Mouse (Mus musculus): ENCODE measurements around the gene Folr1. TPM values are rescaled to one million over a fixed set of nuclear protein-coding genes. Genes with fewer than 3 reads are reported as not detected.
A peak's percentile ranks its signal among the peaks of the same experiment; 100 is the strongest.

Gene Folr1
- 8.0 and 18.5 TPM in 2 replicates for polyA plus RNA-seq (2012; rRNA removed)

- 98% methylated on average over 2 of the region's 2 CpGs for WGBS
- TF ChIP-seq POLR2A (IDR thresholded peaks at IDR 0.05; ENCODE audit: borderline replicate concordance, insufficient read depth, low read length) (no peak), CTCF (IDR thresholded peaks at IDR 0.05; ENCODE audit: borderline replicate concordance, insufficient read depth, low read depth, low read length) (no peak)
- Histone ChIP-seq H3K4me3 (replicated peaks; ENCODE audit: insufficient read depth, low read depth, low read length) (no peak within 1 kb of the TSS), H3K4me1 (ENCODE audit: control insufficient read depth, insufficient read depth, low read length) (no peaks in the 10 kb centered on the region), H3K27me3 (ENCODE audit: control insufficient read depth, insufficient read depth, low read length) (no peaks in the 10 kb centered on the region), H3K27ac (ENCODE audit: insufficient read depth, low read length) (no peak within 1 kb of the TSS)
- DNase-seq: no peak
Measured at GRCm38 (mm10) chr7:101870629-101871028, at the start of gene Folr1. Gene Folr1, minus strand, starts transcription at chr7:101870788.

- Histone ChIP-seq H3K4me3 (replicated peaks; ENCODE audit: insufficient read depth, low read depth, low read length) (no peak overlapping the region), H3K27me3 (ENCODE audit: control insufficient read depth, insufficient read depth, low read length) (no peaks in the 10 kb centered on the region), H3K27ac (ENCODE audit: insufficient read depth, low read length) (no peak overlapping the region), H3K4me1 (ENCODE audit: control insufficient read depth, insufficient read depth, low read length) (no peaks in the 10 kb centered on the region)
- TF ChIP-seq CTCF (IDR thresholded peaks at IDR 0.05; ENCODE audit: borderline replicate concordance, insufficient read depth, low read depth, low read length) (peak; percentile 95), POLR2A (IDR thresholded peaks at IDR 0.05; ENCODE audit: borderline replicate concordance, insufficient read depth, low read length) (no peak)
- 27% methylated on average over 1 of the region's 1 CpGs for WGBS
- DNase-seq: peak in 1 of 2 experiments; percentile 75
Measured at GRCm38 (mm10) chr7:101918071-101918470, 47.5 kb upstream of the Folr1 start.

DNA sequence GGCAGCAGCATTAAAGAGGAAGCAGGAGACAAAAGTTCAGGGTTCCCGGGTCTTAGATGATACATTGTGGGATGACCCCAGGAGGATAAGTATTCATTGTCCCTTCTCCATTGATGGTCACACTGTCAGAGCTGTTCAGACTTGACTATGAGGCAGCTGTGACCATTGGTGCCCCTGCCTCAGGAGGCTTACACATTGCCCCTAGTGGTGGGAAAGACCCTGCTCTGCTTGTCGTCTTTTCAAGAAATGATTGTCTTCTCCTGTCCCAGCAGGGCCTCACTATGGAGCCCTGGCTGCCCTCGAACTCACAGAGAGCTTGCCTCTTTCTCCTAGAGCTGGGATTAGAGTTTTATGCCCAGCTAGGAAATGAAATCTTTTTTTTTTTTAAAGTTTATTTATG, 41.4 kb upstream of the Folr1 start:
- TF ChIP-seq POLR2A (IDR thresholded peaks at IDR 0.05; ENCODE audit: borderline replicate concordance, insufficient read depth, low read length) (no peak), CTCF (IDR thresholded peaks at IDR 0.05; ENCODE audit: borderline replicate concordance, insufficient read depth, low read depth, low read length) (no peak)
- Histone ChIP-seq H3K4me3 (replicated peaks; ENCODE audit: insufficient read depth, low read depth, low read length) (no peak overlapping the region), H3K27ac (ENCODE audit: insufficient read depth, low read length) (no peak overlapping the region), H3K27me3 (ENCODE audit: control insufficient read depth, insufficient read depth, low read length) (no peaks in the 10 kb centered on the region), H3K4me1 (ENCODE audit: control insufficient read depth, insufficient read depth, low read length) (peaks cover 10% of the 10 kb centered on the region)
- no peak for DNase-seq
- WGBS: 55% methylated on average over 3 of the region's 3 CpGs

GRCm38 (mm10) chr7:101910138-101910537, 39.5 kb upstream of the Folr1 start:
- 50% methylated on average over 4 of the region's 4 CpGs for WGBS
- Histone ChIP-seq H3K4me1 (ENCODE audit: control insufficient read depth, insufficient read depth, low read length) (peaks cover 15% of the 10 kb centered on the region), H3K27me3 (ENCODE audit: control insufficient read depth, insufficient read depth, low read length) (no peaks in the 10 kb centered on the region), H3K4me3 (replicated peaks; ENCODE audit: insufficient read depth, low read depth, low read length) (no peak overlapping the region), H3K27ac (ENCODE audit: insufficient read depth, low read length) (no peak overlapping the region)
- TF ChIP-seq POLR2A (IDR thresholded peaks at IDR 0.05; ENCODE audit: borderline replicate concordance, insufficient read depth, low read length) (no peak), CTCF (IDR thresholded peaks at IDR 0.05; ENCODE audit: borderline replicate concordance, insufficient read depth, low read depth, low read length) (no peak)
- no peak for DNase-seq

DNA sequence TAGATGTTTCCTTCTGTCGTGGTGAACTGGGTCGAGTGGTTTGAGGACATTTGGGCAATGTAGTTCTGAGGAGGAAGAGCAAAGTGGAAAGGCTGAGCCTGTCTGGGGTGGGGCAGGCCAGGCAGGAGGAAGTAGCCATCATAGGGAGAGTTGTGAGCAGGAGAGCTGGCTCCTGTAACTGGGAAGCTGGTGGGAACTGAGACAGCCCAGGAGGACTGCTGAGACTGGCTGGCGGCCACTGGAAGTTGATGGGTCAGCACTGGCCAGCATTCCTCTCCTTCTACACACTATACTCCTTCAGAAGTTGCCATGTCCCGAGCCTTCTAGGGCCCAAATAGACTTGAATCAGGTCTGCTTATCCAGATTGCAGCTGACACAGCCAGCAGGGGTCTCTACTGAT, 37.8 kb upstream of the Folr1 start:
- no peaks in the 10 kb centered on the region for H3K27me3 ChIP-seq (ENCODE audit: control insufficient read depth, insufficient read depth, low read length)
- H3K27ac ChIP-seq (ENCODE audit: insufficient read depth, low read length): no peak overlapping the region
- WGBS: 42% methylated on average over 4 of the region's 4 CpGs
- H3K4me1 ChIP-seq (ENCODE audit: control insufficient read depth, insufficient read depth, low read length): peaks cover 15% of the 10 kb centered on the region
- DNase-seq: no peak
- TF ChIP-seq CTCF (IDR thresholded peaks at IDR 0.05; ENCODE audit: borderline replicate concordance, insufficient read depth, low read depth, low read length): no peak
- TF ChIP-seq POLR2A (IDR thresholded peaks at IDR 0.05; ENCODE audit: borderline replicate concordance, insufficient read depth, low read length): no peak
- no peak overlapping the region for H3K4me3 ChIP-seq (replicated peaks; ENCODE audit: insufficient read depth, low read depth, low read length)

- Histone ChIP-seq H3K4me3 (replicated peaks; ENCODE audit: insufficient read depth, low read depth, low read length) (peak overlapping the region; percentile 79), H3K4me1 (ENCODE audit: control insufficient read depth, insufficient read depth, low read length) (peaks cover 15% of the 10 kb centered on the region), H3K27ac (ENCODE audit: insufficient read depth, low read length) (no peak overlapping the region), H3K27me3 (ENCODE audit: control insufficient read depth, insufficient read depth, low read length) (no peaks in the 10 kb centered on the region)
- DNase-seq: peak in 1 of 2 experiments; percentile 32
- no peak for TF ChIP-seq CTCF (IDR thresholded peaks at IDR 0.05; ENCODE audit: borderline replicate concordance, insufficient read depth, low read depth, low read length)
- TF ChIP-seq POLR2A (IDR thresholded peaks at IDR 0.05; ENCODE audit: borderline replicate concordance, insufficient read depth, low read length): no peak
- 60% methylated on average over 8 of the region's 8 CpGs for WGBS
Measured at GRCm38 (mm10) chr7:101906696-101907095, 36.1 kb upstream of the Folr1 start.

GRCm38 (mm10) chr7:101906287-101906681, 35.7 kb upstream of the Folr1 start, which contains the start of gene Tomt:
Gene Tomt, minus strand, starts transcription at chr7:101906359.
- 12% methylated on average over 11 of the region's 11 CpGs for WGBS
- Histone ChIP-seq H3K27ac (ENCODE audit: insufficient read depth, low read length) (peak within 1 kb of the TSS; percentile 97), H3K4me3 (replicated peaks; ENCODE audit: insufficient read depth, low read depth, low read length) (peak within 1 kb of the TSS; percentile 94), H3K4me1 (ENCODE audit: control insufficient read depth, insufficient read depth, low read length) (peaks cover 15% of the 10 kb centered on the region), H3K27me3 (ENCODE audit: control insufficient read depth, insufficient read depth, low read length) (no peaks in the 10 kb centered on the region)
- no peak for DNase-seq
- no peak for TF ChIP-seq POLR2A (IDR thresholded peaks at IDR 0.05; ENCODE audit: borderline replicate concordance, insufficient read depth, low read length)
- TF ChIP-seq CTCF (IDR thresholded peaks at IDR 0.05; ENCODE audit: borderline replicate concordance, insufficient read depth, low read depth, low read length): no peak

DNA sequence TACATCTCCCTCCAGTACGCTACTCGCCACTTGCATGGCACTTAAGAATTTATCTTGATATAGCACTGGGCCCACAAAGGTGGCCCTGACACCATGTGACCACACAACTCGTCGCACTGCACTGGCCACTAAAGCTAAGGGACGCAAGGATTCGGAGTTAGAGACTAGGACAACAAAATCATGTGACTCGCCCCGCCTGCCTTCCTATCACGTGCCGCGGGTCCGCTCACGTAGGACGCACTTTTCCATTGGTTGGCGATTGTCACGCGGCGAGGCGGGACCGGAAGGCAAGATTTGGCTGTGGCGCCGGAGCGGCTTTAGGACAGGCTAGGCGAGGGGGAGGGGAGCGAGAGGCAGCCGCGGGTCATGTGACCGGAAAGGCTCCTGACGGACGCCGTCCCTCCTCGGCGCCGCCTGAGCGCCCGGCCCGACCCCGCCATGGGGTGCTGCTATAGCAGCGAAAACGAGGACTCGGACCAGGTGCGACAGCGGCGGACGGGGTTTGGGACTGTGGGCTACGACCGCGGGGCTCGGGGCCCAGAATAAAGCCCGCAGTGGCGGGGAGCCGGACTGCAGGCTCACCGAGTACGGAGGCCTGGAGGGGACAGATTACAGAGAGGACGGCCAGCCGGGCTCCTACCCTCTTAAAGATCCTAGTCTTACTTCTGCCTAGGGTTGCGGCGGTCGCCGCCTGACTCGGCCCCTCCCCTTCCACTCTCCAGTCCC, 35.1 kb upstream of the Folr1 start, which contains the start of gene Lamtor1:
Lamtor1 (plus strand) TSS at position 344 of the 726 bp plus-strand sequence.
- WGBS: under 1% methylated on average over 61 of the region's 61 CpGs

More for the DNA sequence above, 35.1 kb upstream of the Folr1 start, which contains the start of gene Lamtor1:
- peak; percentile 100 for DNase-seq
- H3K4me3 ChIP-seq (replicated peaks; ENCODE audit: insufficient read depth, low read depth, low read length): peak within 1 kb of the TSS; percentile 94
- H3K27me3 ChIP-seq (ENCODE audit: control insufficient read depth, insufficient read depth, low read length): no peaks in the 10 kb centered on the region
- TF ChIP-seq CTCF (IDR thresholded peaks at IDR 0.05; ENCODE audit: borderline replicate concordance, insufficient read depth, low read depth, low read length) (no peak), POLR2A (IDR thresholded peaks at IDR 0.05; ENCODE audit: borderline replicate concordance, insufficient read depth, low read length) (peak; percentile 91)
- H3K4me1 ChIP-seq (ENCODE audit: control insufficient read depth, insufficient read depth, low read length): peaks cover 15% of the 10 kb centered on the region
- H3K27ac ChIP-seq (ENCODE audit: insufficient read depth, low read length): peak within 1 kb of the TSS; percentile 97

Data from cerebellum, adult 2 months (tissue).